Mouse (Mus musculus) thymus, adult 18-20 months (tissue): ENCODE measurements around the gene Gstp1.
"Not testable (repeated sequence)": the region's sequence is repeated elsewhere in the genome, so short reads cannot be mapped to it uniquely, and the experiment has no call there.

Experiments
- DNase-seq, 2 experiments: peaks; one replicate each; pipeline ENCODE4 v3.0.0; 2022; ENCODE audit warnings: mixed read lengths in 2 of 2

Gstp1 gene

GRCm38 (mm10) chr19:4060044-4060898, 22.5 kb upstream of the Gstp1 start:
- not testable (repeated sequence) for DNase-seq

DNA sequence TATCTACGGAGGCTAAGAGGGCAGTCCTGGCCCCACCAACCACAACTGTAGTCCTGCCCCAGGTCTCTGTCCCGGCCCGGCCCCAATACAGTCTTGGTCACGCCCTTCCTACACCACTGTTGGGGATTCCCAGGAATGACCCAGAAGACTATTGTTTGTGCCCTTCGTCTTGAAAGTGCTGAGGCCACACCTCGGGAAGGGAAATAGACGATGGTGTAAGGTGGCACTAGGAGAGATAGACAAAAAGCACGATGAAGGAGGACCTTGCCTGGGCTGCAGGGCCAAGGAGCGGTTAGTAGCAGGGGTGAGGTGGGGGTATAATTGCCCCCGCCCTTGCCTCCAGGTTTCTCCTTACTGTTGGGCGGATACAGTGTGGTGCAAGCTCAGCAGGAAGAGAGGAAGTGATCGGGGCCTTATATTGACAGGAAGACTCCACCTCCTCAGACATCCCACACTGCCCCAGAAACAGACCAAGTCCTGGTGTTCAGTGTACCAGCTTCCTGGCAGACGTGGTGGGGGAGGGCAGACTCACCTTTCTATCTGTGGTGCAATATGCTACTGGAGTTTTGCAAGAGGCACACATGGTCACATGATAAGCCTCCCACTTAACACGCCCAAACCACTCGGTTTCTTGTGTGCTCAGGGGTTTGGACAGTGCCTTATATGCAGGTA, 21.4 kb upstream of the Gstp1 start, which contains the start of gene Gstp3:
Gene Gstp3 (minus strand): TSS at position 501 of the 672 bp plus-strand sequence.
- DNase-seq = peak in 1 of 2 experiments; percentile 54

DNA sequence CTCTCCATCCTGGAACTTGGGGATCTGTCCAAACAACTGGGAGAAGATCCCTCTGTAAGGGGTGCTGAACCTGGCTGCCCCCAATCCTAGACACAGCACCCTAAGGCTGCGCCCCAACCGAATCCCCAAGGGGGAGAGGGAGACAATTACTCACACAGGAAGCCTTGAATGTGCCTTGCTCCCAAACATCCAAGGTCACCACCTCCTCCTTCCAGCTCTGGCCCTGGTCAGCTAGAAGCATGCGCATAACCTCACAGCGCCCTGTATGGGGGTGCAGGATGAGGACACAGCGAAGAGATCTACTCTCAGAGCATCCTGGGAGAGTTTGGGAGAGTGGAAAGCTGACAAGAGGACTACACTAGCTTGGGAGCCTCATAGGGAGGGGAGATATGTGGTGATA, 20.8 kb upstream of the Gstp1 start:
- no peak for DNase-seq

GRCm38 (mm10) chr19:4057962-4058361, 20.2 kb upstream of the Gstp1 start:
- DNase-seq = no peak

DNA sequence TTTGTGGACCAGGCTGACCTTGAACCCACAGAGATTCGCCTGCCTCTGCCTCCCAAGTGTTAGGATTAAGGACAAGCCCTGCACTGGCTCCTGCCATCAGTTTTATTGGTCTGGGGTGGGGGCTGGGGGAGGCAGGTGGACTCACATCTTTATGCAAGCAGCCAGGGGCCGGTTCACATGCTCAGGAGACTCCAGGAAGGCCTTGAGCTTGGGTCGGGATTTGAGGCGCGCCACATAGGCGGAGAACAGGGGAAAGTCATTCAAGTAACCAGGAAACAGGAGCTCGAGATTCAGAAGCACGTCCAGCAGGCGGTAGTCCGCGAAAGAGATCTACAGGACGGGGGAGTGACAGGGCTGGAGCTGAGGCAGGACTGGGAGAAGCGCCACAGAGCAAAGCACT, 19.6 kb upstream of the Gstp1 start:
- DNase-seq = no peak

DNA sequence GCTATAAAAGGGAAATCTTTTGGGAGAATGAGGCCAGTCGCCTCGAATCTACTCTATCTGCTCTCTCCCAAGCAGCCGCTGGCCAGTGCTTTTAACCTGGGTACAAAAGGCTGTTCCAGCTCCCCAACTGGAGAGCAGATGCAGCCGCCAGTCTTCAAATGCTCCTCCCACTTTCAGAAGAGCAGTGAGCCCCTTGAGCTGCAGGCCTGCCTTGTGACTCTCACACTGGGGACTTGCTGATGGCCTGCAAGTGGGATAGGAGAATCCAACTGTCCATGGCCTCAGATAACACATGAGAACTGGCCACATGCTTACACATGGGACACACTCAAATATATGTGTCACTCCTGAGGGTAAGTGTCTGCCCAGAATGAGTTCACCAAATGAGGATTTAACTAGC, 18.9 kb upstream of the Gstp1 start:
- DNase-seq = no peak

GRCm38 (mm10) chr19:4055947-4056693, 18.3 kb upstream of the Gstp1 start:
- no peak for DNase-seq

DNA sequence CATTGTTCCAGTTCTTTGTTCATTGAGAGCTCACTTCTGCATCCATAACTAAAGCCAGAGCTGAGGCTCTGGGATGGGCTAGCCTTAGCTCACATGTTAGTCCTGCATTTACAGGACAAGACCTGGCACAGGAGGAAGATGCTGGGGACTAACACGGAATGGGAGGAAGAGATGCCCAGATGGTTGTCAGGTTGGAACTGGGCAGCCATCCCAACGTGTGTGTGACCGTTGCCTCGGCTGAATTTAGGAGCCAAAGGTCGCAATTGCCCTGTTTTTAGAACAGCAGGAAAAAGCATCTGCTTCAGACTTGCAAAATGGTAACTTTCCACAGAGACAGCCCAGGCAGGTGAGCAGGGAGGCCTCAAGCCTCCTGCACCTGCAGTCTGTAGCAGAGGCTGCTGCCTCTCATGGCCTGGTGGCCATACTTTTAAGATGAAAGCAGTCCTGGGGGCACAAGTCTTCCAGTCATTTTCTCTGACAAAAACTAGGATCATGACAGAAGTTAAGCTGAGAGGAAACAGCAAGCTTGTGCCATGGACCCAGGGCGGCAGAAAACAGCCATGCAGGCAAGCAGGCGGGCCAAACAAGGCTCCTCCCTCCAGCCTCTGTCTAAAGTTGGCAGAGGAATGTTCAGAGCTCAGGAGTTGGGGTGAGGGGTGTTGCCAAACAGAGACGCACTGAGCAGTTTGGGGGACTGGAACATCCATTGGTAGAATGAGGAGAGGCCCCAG, 17.6 kb upstream of the Gstp1 start:
- no peak for DNase-seq

DNA sequence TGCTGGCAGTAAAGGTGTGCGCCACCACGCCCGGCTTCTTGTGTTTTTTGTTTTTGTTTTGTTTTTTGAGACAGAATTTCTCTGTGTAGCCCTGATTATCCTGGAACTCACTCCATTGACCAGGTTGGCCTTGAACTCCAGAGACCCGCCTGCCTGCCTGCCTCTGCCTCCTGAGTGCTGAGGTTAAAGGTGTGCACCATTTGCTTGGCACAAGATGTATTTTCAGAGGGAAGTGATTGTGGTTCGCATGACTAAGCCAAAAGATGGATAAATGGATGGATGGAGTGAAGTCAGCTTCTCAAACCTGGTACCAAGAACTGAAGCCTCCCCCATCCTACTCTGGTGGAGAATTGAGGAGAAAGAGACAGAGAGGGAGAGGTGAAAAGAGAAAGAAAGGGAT, 16.8 kb upstream of the Gstp1 start:
- no peak for DNase-seq

GRCm38 (mm10) chr19:4052516-4053030, 14.8 kb upstream of the Gstp1 start:
- DNase-seq = no peak

DNA sequence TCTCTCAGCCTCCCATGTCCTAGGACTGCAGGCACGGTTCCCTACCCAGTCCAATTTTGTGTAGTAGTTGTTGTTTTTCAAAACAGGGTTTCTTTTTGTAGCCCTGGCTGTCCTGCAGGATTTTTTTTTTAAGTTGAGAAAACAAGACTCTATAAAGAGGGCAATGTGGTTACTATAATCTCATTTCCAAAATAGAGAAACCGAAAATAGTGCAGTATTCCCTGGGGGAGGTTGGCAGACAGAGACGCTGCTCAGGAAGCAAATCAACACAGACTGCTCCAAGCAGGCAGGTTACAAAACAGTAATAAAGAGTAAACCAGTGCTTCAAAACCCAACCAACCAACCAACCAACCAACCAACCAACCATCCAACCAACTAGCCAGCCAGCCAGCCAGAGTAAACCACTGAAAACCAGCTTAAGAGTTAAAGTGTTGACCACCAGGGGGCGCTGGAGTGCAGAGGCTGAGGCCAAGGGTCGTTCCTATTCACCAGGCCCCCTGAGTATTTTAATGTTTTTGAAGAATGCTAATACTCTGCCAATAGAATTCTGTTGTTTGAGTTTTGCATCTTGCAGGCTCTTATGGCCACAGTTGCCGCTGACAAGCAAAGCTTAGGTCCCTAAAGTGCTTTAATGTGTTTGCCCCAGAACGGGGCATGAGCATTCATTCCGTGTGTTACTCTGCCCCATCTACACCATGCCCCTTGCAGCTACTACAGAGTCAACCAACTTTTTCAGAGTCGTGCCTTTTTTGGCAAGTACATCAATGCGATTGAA, 14.1 kb upstream of the Gstp1 start:
- peak in 1 of 2 experiments; percentile 32 for DNase-seq

DNA sequence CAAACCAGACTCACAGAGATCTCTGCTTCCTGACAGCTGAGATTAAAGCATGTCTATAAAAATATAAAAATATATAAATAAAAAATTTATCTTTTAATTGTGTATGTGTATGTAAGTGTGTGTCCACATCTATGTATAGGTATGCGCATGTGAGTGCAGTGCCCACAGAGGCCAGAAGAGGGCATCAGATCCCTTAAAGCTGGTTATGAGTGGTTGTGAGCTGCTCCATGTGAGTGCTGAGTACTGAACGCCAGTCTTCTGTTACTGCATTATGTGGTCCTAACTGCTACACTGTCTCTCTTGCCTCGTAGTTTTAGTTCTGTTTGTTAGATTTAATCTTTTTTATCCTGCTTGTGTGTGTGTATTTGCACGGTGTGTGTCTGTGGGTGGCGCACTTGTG, 13.2 kb upstream of the Gstp1 start:
- DNase-seq = no peak

DNA sequence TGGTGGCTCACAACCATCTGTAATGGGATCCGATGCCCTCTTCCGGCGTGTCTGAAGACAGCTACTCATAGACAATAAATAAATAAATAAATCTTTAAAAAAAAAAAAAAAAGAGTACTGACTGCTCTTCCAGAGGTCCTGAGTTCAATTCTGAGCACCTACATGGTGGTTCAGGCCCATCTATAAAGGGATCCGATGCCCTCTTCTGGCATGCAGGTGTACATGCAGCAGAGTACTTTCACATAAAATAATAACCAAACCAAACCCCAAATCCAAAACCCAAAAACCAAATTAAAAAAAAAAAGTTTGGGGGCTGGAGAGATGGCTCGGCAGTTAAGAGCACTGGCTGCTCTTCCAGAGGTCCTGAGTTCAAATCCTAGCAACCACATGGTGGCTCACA, 11.3 kb upstream of the Gstp1 start:
- DNase-seq = not testable (repeated sequence)

DNA sequence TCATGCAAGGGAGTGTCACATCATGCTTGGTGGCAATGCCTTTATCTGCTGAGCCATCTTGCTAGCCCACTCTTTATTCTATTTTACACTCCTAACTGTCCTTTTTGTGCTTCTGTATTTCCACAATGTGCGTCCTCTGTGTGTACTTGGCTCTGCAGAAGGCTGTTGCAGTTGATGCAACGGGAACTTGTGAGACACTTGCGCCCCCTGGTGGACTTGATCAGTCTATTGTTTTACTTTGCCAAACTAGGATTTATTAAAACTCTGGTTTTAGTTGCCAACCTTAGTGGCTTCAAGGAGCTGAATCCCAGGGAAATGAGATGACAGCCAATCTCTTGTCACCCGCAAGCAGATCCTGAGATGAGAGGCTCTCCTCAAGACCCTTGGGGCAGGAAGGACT, 10.1 kb upstream of the Gstp1 start:
- DNase-seq = peak; percentile 40 to 47

DNA sequence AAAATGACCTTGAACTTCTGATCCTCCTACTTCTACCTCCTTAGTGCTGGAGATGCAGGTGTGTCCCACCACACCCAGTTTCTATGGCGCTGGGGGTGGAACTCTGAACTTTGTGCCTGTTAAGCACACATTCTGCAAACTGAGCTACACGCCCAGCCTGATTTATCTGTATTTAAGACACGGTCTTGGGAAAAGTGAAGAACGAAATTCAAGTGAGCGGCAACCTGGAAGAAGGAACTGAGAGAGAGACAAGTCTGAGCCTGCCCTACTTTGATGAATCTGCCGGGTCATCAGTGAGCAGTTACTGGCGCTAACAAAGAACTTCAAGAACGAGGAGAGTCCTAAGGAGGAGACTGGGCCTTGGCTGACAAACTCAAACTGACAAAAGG, 9.1 kb upstream of the Gstp1 start:
- no peak for DNase-seq

GRCm38 (mm10) chr19:4045966-4046865, 8.4 kb upstream of the Gstp1 start, which contains the start of gene Gstp2:
TSS of gene Gstp2 (minus strand) at chr19:4046023.
- no peak for DNase-seq

- not testable (repeated sequence) for DNase-seq
These were observed 6.3 kb upstream of the Gstp1 start for GRCm38 (mm10) chr19:4044109-4044508.

DNA sequence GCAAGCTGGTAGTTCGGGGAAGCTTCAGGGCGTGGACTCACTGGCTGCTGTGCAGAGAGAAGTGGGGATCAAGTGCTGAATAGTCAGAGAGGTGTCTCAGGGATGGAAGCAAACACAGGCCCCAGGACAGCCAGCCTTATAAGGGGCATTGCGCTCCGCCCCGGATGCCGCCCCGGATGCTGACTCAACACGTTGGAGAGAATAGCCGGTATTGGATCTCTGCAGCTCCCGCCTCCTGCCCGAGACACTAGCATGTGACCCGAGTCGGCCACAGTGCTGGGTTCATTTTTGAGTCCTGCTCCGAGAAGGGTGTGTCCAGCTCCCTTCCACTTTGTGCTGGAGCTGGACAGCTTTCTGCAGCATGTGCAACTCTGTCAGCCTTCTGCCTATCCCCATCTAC, 4.3 kb upstream of the Gstp1 start:
- DNase-seq = no peak

- not testable (repeated sequence) for DNase-seq
These were observed 3.7 kb upstream of the Gstp1 start for GRCm38 (mm10) chr19:4041500-4041899.

- not testable (repeated sequence) for DNase-seq
These were observed 3.2 kb upstream of the Gstp1 start for GRCm38 (mm10) chr19:4040941-4041340.
